Mouse (Mus musculus): ENCODE results near the gene Polr3gl. TPM values are rescaled to one million over a fixed set of nuclear protein-coding genes. Genes with fewer than 3 reads are reported as not detected.

Polr3gl gene
- total RNA-seq, 1 experiment = 5.7 TPM

DNA sequence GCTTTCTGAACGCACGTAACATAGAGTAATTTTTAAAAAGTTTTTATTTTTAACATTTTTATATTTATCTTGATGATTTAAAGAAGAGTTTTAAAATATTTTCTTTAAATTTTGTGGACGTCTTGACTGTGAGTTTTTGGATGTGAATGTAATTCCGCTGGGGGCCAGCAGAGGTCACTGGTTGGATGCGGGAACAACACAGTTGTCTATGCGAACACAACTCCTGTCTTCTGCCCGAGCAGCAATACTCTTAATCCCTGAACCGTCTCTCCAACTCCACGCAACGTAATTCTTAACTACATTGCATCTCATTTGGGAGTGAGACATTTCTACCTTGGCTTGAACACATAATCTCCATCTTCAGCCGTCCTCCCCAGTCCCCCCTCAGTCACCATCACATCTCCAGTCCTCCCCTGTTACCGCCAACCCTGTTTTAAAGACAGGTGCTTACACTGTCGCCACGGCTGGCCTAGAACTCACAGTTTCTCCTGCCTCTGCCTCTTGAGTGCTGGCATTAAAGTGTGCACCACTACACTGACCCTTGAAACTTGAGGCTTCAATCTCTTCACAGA, 46.5 kb downstream of the Polr3gl start:
- TF ChIP-seq MAFK (IDR thresholded peaks at IDR 0.05; ENCODE audit: insufficient read depth, low read depth, low read length) (no peak), ZC3H11A (IDR thresholded peaks at IDR 0.05; ENCODE audit: borderline replicate concordance, low read depth, low read length) (peak; percentile 74; the same call in 1 of the 2 replicates), HCFC1 (IDR thresholded peaks at IDR 0.05; ENCODE audit: borderline replicate concordance, insufficient read depth, low read length) (no peak)
- H3K9ac ChIP-seq (ENCODE audit: insufficient read depth, low read depth, low read length, poor library complexity, severe bottlenecking) = no peak overlapping the region
- no peak overlapping the region for H3K4me3 ChIP-seq (ENCODE audit: insufficient read depth in 1 of 2, low read depth in 1 of 2, low read length in 2 of 2, poor library complexity in 1 of 2, severe bottlenecking in 1 of 2)

GRCm38 (mm10) chr3:96546880-96547279, 47.1 kb downstream of the Polr3gl start:
- H3K9me3 ChIP-seq (ENCODE audit: control insufficient read depth, insufficient read depth, low read depth, low read length) = no peaks in the 10 kb centered on the region
- peaks cover under 1 to 7% of the 10 kb centered on the region in 2 experiments; a peak in 3 of 4 replicates for H3K4me1 ChIP-seq (ENCODE audit: control insufficient read depth in 2 of 2, insufficient read depth in 2 of 2, low read length in 2 of 2, poor library complexity in 1 of 2)
- no peak overlapping the region for H3K4me3 ChIP-seq (ENCODE audit: insufficient read depth in 1 of 2, low read depth in 1 of 2, low read length in 2 of 2, poor library complexity in 1 of 2, severe bottlenecking in 1 of 2)
- no peak overlapping the region for H3K9ac ChIP-seq (ENCODE audit: insufficient read depth, low read depth, low read length, poor library complexity, severe bottlenecking)
- TF ChIP-seq CHD2 (IDR thresholded peaks at IDR 0.05; ENCODE audit: low read depth, low read length) (no peak), ZNF384 (IDR thresholded peaks at IDR 0.05; ENCODE audit: low read depth, low read length) (no peak), ZC3H11A (IDR thresholded peaks at IDR 0.05; ENCODE audit: borderline replicate concordance, low read depth, low read length) (no peak), HCFC1 (IDR thresholded peaks at IDR 0.05; ENCODE audit: borderline replicate concordance, insufficient read depth, low read length) (no peak), MAFK (IDR thresholded peaks at IDR 0.05; ENCODE audit: insufficient read depth, low read depth, low read length) (no peak)
- no peak overlapping the region for H3K27ac ChIP-seq (ENCODE audit: insufficient read depth, low read depth, low read length, poor library complexity, severe bottlenecking)
- in situ Hi-C loops (cut with MboI; ENCODE audit: low sequenced_read_pairs in 2 of 2, unreplicated experiment in 2 of 2) = loop anchor here (5.0 to 10.0 kb wide), 2 partner anchors 88 to 95 kb away; partner anchors contain the start of genes Gm42957 (in 1 of the 2) and Pex11b (in 1 of the 2)
- DNase-seq (ENCODE audit: low read depth, low spot score) = no peak
- H3K36me3 ChIP-seq (ENCODE audit: control insufficient read depth, insufficient read depth, low read length, poor library complexity, severe bottlenecking) = no peaks in the 10 kb centered on the region

More for the DNA sequence above, 46.5 kb downstream of the Polr3gl start:
- H3K4me1 ChIP-seq (ENCODE audit: control insufficient read depth in 2 of 2, insufficient read depth in 2 of 2, low read length in 2 of 2, poor library complexity in 1 of 2) = peaks cover 2 to 8% of the 10 kb centered on the region in 2 experiments; a peak in 3 of 4 replicates
- no peak for DNase-seq (ENCODE audit: low read depth, low spot score)
- no peaks in the 10 kb centered on the region for H3K9me3 ChIP-seq (ENCODE audit: control insufficient read depth, insufficient read depth, low read depth, low read length)
- no peaks in the 10 kb centered on the region for H3K36me3 ChIP-seq (ENCODE audit: control insufficient read depth, insufficient read depth, low read length, poor library complexity, severe bottlenecking)
- H3K27ac ChIP-seq (ENCODE audit: insufficient read depth, low read depth, low read length, poor library complexity, severe bottlenecking) = no peak overlapping the region
- in situ Hi-C loops (cut with MboI; ENCODE audit: low sequenced_read_pairs in 2 of 2, unreplicated experiment in 2 of 2) = loop anchor here (5.0 to 10.0 kb wide), 2 partner anchors 87 to 95 kb away; partner anchors contain the start of genes Gm42957 (in 1 of the 2) and Pex11b (in 1 of the 2)

GRCm38 (mm10) chr3:96545565-96545964, 48.4 kb downstream of the Polr3gl start:
- no peak for DNase-seq (ENCODE audit: low read depth, low spot score)
- no peaks in the 10 kb centered on the region for H3K9me3 ChIP-seq (ENCODE audit: control insufficient read depth, insufficient read depth, low read depth, low read length)
- TF ChIP-seq HCFC1 (IDR thresholded peaks at IDR 0.05; ENCODE audit: borderline replicate concordance, insufficient read depth, low read length) (no peak), CHD2 (IDR thresholded peaks at IDR 0.05; ENCODE audit: low read depth, low read length) (no peak), MAFK (IDR thresholded peaks at IDR 0.05; ENCODE audit: insufficient read depth, low read depth, low read length) (no peak), ZC3H11A (IDR thresholded peaks at IDR 0.05; ENCODE audit: borderline replicate concordance, low read depth, low read length) (no peak), ZNF384 (IDR thresholded peaks at IDR 0.05; ENCODE audit: low read depth, low read length) (no peak)
- peaks cover 0 to 2% of the 10 kb centered on the region in 2 experiments; a peak in 1 of 4 replicates for H3K4me1 ChIP-seq (ENCODE audit: control insufficient read depth in 2 of 2, insufficient read depth in 2 of 2, low read length in 2 of 2, poor library complexity in 1 of 2)
- in situ Hi-C loops (cut with MboI; ENCODE audit: low sequenced_read_pairs in 2 of 2, unreplicated experiment in 2 of 2) = loop anchor here (5.0 to 10.0 kb wide), 2 partner anchors 89 to 97 kb away; partner anchors contain the start of genes Gm42957 (in 1 of the 2) and Pex11b (in 1 of the 2)
- no peak overlapping the region for H3K9ac ChIP-seq (ENCODE audit: insufficient read depth, low read depth, low read length, poor library complexity, severe bottlenecking)
- no peak overlapping the region for H3K4me3 ChIP-seq (ENCODE audit: insufficient read depth in 1 of 2, low read depth in 1 of 2, low read length in 2 of 2, poor library complexity in 1 of 2, severe bottlenecking in 1 of 2)
- H3K36me3 ChIP-seq (ENCODE audit: control insufficient read depth, insufficient read depth, low read length, poor library complexity, severe bottlenecking) = no peaks in the 10 kb centered on the region
- H3K27ac ChIP-seq (ENCODE audit: insufficient read depth, low read depth, low read length, poor library complexity, severe bottlenecking) = no peak overlapping the region

GRCm38 (mm10) chr3:96543345-96543744, 50.6 kb downstream of the Polr3gl start:
- no peak for TF ChIP-seq HCFC1 (IDR thresholded peaks at IDR 0.05; ENCODE audit: borderline replicate concordance, insufficient read depth, low read length)
- no peak for TF ChIP-seq MAFK (IDR thresholded peaks at IDR 0.05; ENCODE audit: insufficient read depth, low read depth, low read length)
- no peak for TF ChIP-seq ZC3H11A (IDR thresholded peaks at IDR 0.05; ENCODE audit: borderline replicate concordance, low read depth, low read length)
- TF ChIP-seq CHD2 (IDR thresholded peaks at IDR 0.05; ENCODE audit: low read depth, low read length) = no peak
- no peak for TF ChIP-seq ZNF384 (IDR thresholded peaks at IDR 0.05; ENCODE audit: low read depth, low read length)

More at GRCm38 (mm10) chr3:96543345-96543744, 50.6 kb downstream of the Polr3gl start:
- Histone ChIP-seq H3K9ac (ENCODE audit: insufficient read depth, low read depth, low read length, poor library complexity, severe bottlenecking) (no peak overlapping the region), H3K27ac (ENCODE audit: insufficient read depth, low read depth, low read length, poor library complexity, severe bottlenecking) (no peak overlapping the region), H3K9me3 (ENCODE audit: control insufficient read depth, insufficient read depth, low read depth, low read length) (no peaks in the 10 kb centered on the region), H3K36me3 (ENCODE audit: control insufficient read depth, insufficient read depth, low read length, poor library complexity, severe bottlenecking) (no peaks in the 10 kb centered on the region), H3K4me1 (ENCODE audit: control insufficient read depth in 2 of 2, insufficient read depth in 2 of 2, low read length in 2 of 2, poor library complexity in 1 of 2) (no peaks in the 10 kb centered on the region), H3K4me3 (ENCODE audit: insufficient read depth in 1 of 2, low read depth in 1 of 2, low read length in 2 of 2, poor library complexity in 1 of 2, severe bottlenecking in 1 of 2) (no peak overlapping the region)
- DNase-seq (ENCODE audit: low read depth, low spot score) = no peak
- in situ Hi-C loops (cut with MboI; ENCODE audit: low sequenced_read_pairs in 2 of 2, unreplicated experiment in 2 of 2) = loop anchor here in 1 of 2 experiments (10.0 kb wide), 1 partner anchor 91 kb away; the partner anchor contains the start of genes Gm42957 and Pex11b

Measured in ES-E14 (cell line).